Mouse (Mus musculus): ENCODE measurements around the gene Ephb4. TPM values are rescaled to one million over a fixed set of nuclear protein-coding genes. Genes with fewer than 3 reads are reported as not detected.

The Ephb4 gene
- polyA plus RNA-seq, 1 experiment from 2014 or later = 71.2 TPM

GRCm38 (mm10) chr5:137347856-137348255 is 2.1 kb upstream of the Ephb4 start:
- H3K4me3 ChIP-seq (ENCODE audit: low read depth, low read length) = no peak overlapping the region
- WGBS = 11% methylated on average over 7 of the region's 7 CpGs
- ATAC-seq (ENCODE audit: insufficient number of reproducible peaks, low FRiP score, low TSS enrichment, low read depth) (no peak), DNase-seq (ENCODE audit: low spot score) (no peak)
- peaks cover 26% of the 10 kb centered on the region for H3K4me1 ChIP-seq (ENCODE audit: control insufficient read depth, insufficient read depth, low read length)
- no peak overlapping the region for H3K27ac ChIP-seq (replicated peaks; ENCODE audit: low read depth, low read length)
- H3K9ac ChIP-seq (ENCODE audit: low read length) = no peak overlapping the region
- H3K4me2 ChIP-seq (ENCODE audit: low read depth, severe bottlenecking) = peak overlapping the region; percentile 17; the same call in 1 of the 2 replicates
- no peaks in the 10 kb centered on the region for H3K9me3 ChIP-seq (ENCODE audit: control insufficient read depth, low read length)
- H3K27me3 ChIP-seq (ENCODE audit: control insufficient read depth, insufficient read depth, low read length) = no peaks in the 10 kb centered on the region
- H3K36me3 ChIP-seq (ENCODE audit: control insufficient read depth, insufficient read depth, low read length) = no peaks in the 10 kb centered on the region

- Histone ChIP-seq H3K36me3 (ENCODE audit: control insufficient read depth, insufficient read depth, low read length) (no peaks in the 10 kb centered on the region; the same call in 1 of the 2 replicates), H3K4me1 (ENCODE audit: control insufficient read depth, insufficient read depth, low read length) (peaks cover 32% of the 10 kb centered on the region), H3K9me3 (ENCODE audit: control insufficient read depth, low read length) (no peaks in the 10 kb centered on the region), H3K4me2 (ENCODE audit: low read depth, severe bottlenecking) (peak overlapping the region; percentile 100), H3K27ac (replicated peaks; ENCODE audit: low read depth, low read length) (peak overlapping the region; percentile 98), H3K4me3 (ENCODE audit: low read depth, low read length) (peak overlapping the region; percentile 97), H3K27me3 (ENCODE audit: control insufficient read depth, insufficient read depth, low read length) (no peaks in the 10 kb centered on the region), H3K9ac (ENCODE audit: low read length) (peak overlapping the region; percentile 74)
- WGBS = 1% methylated on average over 33 of the region's 33 CpGs
- DNase-seq (ENCODE audit: low spot score) = peak; percentile 72
- no peak for ATAC-seq (ENCODE audit: insufficient number of reproducible peaks, low FRiP score, low TSS enrichment, low read depth)
Measured at GRCm38 (mm10) chr5:137348482-137349383, 1.2 kb upstream of the Ephb4 start.

- Histone ChIP-seq H3K4me2 (ENCODE audit: low read depth, severe bottlenecking) (peak overlapping the region; percentile 100), H3K4me1 (ENCODE audit: control insufficient read depth, insufficient read depth, low read length) (peaks cover 34% of the 10 kb centered on the region), H3K9me3 (ENCODE audit: control insufficient read depth, low read length) (no peaks in the 10 kb centered on the region), H3K27me3 (ENCODE audit: control insufficient read depth, insufficient read depth, low read length) (no peaks in the 10 kb centered on the region), H3K4me3 (ENCODE audit: low read depth, low read length) (peak overlapping the region; percentile 97), H3K27ac (replicated peaks; ENCODE audit: low read depth, low read length) (peak overlapping the region; percentile 98), H3K9ac (ENCODE audit: low read length) (peak overlapping the region; percentile 97), H3K36me3 (ENCODE audit: control insufficient read depth, insufficient read depth, low read length) (peaks cover 12% of the 10 kb centered on the region)
- WGBS = under 1% methylated on average over 55 of the region's 55 CpGs
- DNase-seq (ENCODE audit: low spot score) (no peak), ATAC-seq (ENCODE audit: insufficient number of reproducible peaks, low FRiP score, low TSS enrichment, low read depth) (peak; percentile 33)
Measured at GRCm38 (mm10) chr5:137350205-137351057, 522 bp downstream of the Ephb4 start.

- ATAC-seq (ENCODE audit: insufficient number of reproducible peaks, low FRiP score, low TSS enrichment, low read depth) (no peak), DNase-seq (ENCODE audit: low spot score) (peak; percentile 70)
- H3K4me1 ChIP-seq (ENCODE audit: control insufficient read depth, insufficient read depth, low read length) = peaks cover 31% of the 10 kb centered on the region
- peaks cover 17% of the 10 kb centered on the region for H3K36me3 ChIP-seq (ENCODE audit: control insufficient read depth, insufficient read depth, low read length)
- no peaks in the 10 kb centered on the region for H3K9me3 ChIP-seq (ENCODE audit: control insufficient read depth, low read length)
- WGBS = 0% methylated on average over 8 of the region's 8 CpGs
- H3K4me2 ChIP-seq (ENCODE audit: low read depth, severe bottlenecking) = peak overlapping the region; percentile 100
- H3K4me3 ChIP-seq (ENCODE audit: low read depth, low read length) = peak overlapping the region; percentile 97
- H3K27ac ChIP-seq (replicated peaks; ENCODE audit: low read depth, low read length) = peak overlapping the region; percentile 98
- H3K27me3 ChIP-seq (ENCODE audit: control insufficient read depth, insufficient read depth, low read length) = no peaks in the 10 kb centered on the region
- peak overlapping the region; percentile 97 for H3K9ac ChIP-seq (ENCODE audit: low read length)
Measured at GRCm38 (mm10) chr5:137351058-137351380, 1.1 kb downstream of the Ephb4 start.

- 2% methylated on average over 4 of the region's 4 CpGs for WGBS
- Histone ChIP-seq H3K9ac (ENCODE audit: low read length) (peak overlapping the region; percentile 97), H3K27me3 (ENCODE audit: control insufficient read depth, insufficient read depth, low read length) (no peaks in the 10 kb centered on the region), H3K4me3 (ENCODE audit: low read depth, low read length) (peak overlapping the region; percentile 97), H3K27ac (replicated peaks; ENCODE audit: low read depth, low read length) (peak overlapping the region; percentile 98), H3K36me3 (ENCODE audit: control insufficient read depth, insufficient read depth, low read length) (peaks cover 20% of the 10 kb centered on the region), H3K4me1 (ENCODE audit: control insufficient read depth, insufficient read depth, low read length) (peaks cover 30% of the 10 kb centered on the region), H3K4me2 (ENCODE audit: low read depth, severe bottlenecking) (peak overlapping the region; percentile 100), H3K9me3 (ENCODE audit: control insufficient read depth, low read length) (no peaks in the 10 kb centered on the region)
- DNase-seq (ENCODE audit: low spot score) (peak; percentile 48), ATAC-seq (ENCODE audit: insufficient number of reproducible peaks, low FRiP score, low TSS enrichment, low read depth) (no peak)
Measured at GRCm38 (mm10) chr5:137351394-137351793, 1.5 kb downstream of the Ephb4 start.

GRCm38 (mm10) chr5:137352011-137352975 is 2.4 kb downstream of the Ephb4 start:
- no peaks in the 10 kb centered on the region for H3K9me3 ChIP-seq (ENCODE audit: control insufficient read depth, low read length)
- H3K27ac ChIP-seq (replicated peaks; ENCODE audit: low read depth, low read length) = peak overlapping the region; percentile 57
- peaks cover 21% of the 10 kb centered on the region for H3K36me3 ChIP-seq (ENCODE audit: control insufficient read depth, insufficient read depth, low read length)
- 5% methylated on average over 16 of the region's 16 CpGs for WGBS
- peak; percentile 5; the same call in 1 of the 2 replicates for ATAC-seq (ENCODE audit: insufficient number of reproducible peaks, low FRiP score, low TSS enrichment, low read depth)
- H3K9ac ChIP-seq (ENCODE audit: low read length) = peak overlapping the region; percentile 97
- peaks cover 30% of the 10 kb centered on the region for H3K4me1 ChIP-seq (ENCODE audit: control insufficient read depth, insufficient read depth, low read length)
- peak overlapping the region; percentile 97 for H3K4me3 ChIP-seq (ENCODE audit: low read depth, low read length)
- DNase-seq (ENCODE audit: low spot score) = peak; percentile 71
- H3K4me2 ChIP-seq (ENCODE audit: low read depth, severe bottlenecking) = peak overlapping the region; percentile 100
- no peaks in the 10 kb centered on the region for H3K27me3 ChIP-seq (ENCODE audit: control insufficient read depth, insufficient read depth, low read length)

- ATAC-seq (ENCODE audit: insufficient number of reproducible peaks, low FRiP score, low TSS enrichment, low read depth) (no peak), DNase-seq (ENCODE audit: low spot score) (no peak)
- Histone ChIP-seq H3K27ac (replicated peaks; ENCODE audit: low read depth, low read length) (no peak overlapping the region), H3K36me3 (ENCODE audit: control insufficient read depth, insufficient read depth, low read length) (peaks cover 26% of the 10 kb centered on the region), H3K4me1 (ENCODE audit: control insufficient read depth, insufficient read depth, low read length) (peaks cover 19% of the 10 kb centered on the region), H3K27me3 (ENCODE audit: control insufficient read depth, insufficient read depth, low read length) (no peaks in the 10 kb centered on the region), H3K9ac (ENCODE audit: low read length) (no peak overlapping the region; the same call in 1 of the 2 replicates), H3K9me3 (ENCODE audit: control insufficient read depth, low read length) (no peaks in the 10 kb centered on the region), H3K4me2 (ENCODE audit: low read depth, severe bottlenecking) (no peak overlapping the region), H3K4me3 (ENCODE audit: low read depth, low read length) (no peak overlapping the region)
- 91% methylated on average over 17 of the region's 17 CpGs for WGBS
Measured at GRCm38 (mm10) chr5:137354091-137354490, 4.2 kb downstream of the Ephb4 start.

Measured in limb, embryonic 11.5 days (tissue).